Mouse (Mus musculus) thymus, adult 18-20 months (tissue): ENCODE results near the gene Hace1.

Experiments used
- DNase-seq, 2 experiments: peaks; one replicate each; pipeline ENCODE4 v3.0.0; 2022; ENCODE audit warnings: mixed read lengths in 2 of 2

The Hace1 gene

DNA sequence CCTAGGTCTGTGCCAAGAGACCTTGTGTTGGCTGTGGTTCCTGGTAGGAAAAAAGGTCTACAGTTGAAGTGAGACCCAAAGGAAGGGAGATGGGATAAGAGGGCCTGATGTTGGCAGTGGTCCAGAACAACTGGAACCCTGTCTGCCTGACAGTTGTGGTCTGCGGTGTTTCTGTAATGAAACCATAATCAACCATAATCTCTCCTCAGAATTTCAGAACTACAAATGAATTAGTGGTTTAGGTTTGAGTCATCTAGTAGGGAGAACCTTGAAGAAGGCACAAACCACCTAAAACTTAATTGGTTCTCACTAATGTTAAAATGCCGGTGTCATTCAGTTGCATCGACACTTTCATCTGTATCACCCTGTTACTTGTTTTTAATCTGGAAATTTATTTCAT, 133.2 kb downstream of the Hace1 start:
- DNase-seq: no peak

DNA sequence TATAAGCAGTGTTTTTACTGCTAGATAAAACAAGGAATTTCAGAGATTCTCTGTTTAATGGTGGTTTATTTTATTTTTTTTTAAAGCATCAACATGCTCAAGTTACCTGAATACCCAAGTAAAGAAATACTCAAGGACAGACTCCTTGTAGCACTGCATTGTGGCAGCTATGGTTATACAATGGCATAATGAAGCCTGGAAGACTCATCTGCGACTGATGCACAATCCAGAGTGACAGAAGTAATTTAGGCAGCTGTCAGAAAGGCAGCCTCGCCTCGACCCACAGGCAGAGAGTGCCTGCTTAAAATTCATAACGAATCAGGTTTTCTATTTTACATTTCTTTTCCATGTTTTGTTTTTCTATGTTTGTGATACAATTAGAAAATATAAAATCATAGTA, 133.7 kb downstream of the Hace1 start:
- no peak for DNase-seq
